Mouse (Mus musculus) spleen, adult 2 months (tissue): ENCODE measurements around the gene Rasgef1b. TPM values are rescaled to one million over a fixed set of nuclear protein-coding genes. Genes with fewer than 3 reads are reported as not detected.

ENCODE experiments used
- DNase-seq, 2 experiments: peaks; one replicate each; pipeline versions ENCODE4 v3.0.0 to v3.0.0-alpha.2; 2012 to 2021; ENCODE audit warnings: low spot score in 2 of 2, low read depth in 1 of 2
- H3K27ac ChIP-seq: fragments of 200-500 bp; 2 replicates; pipeline ENCODE4 v1.5.1; 2012; ENCODE audit warnings: low read length, inconsistent platforms; ENCODE audit not compliant: insufficient read depth
- H3K27me3 ChIP-seq: fragments of 200-500 bp; 2 replicates; pipeline ENCODE4 v1.6.1; 2012; ENCODE audit warnings: mild to moderate bottlenecking, moderate library complexity, low read length, inconsistent platforms; ENCODE audit not compliant: control insufficient read depth, insufficient read depth
- H3K36me3 ChIP-seq: fragments of 200-500 bp; 2 replicates; pipeline ENCODE4 v1.6.1; 2012; ENCODE audit warnings: mild to moderate bottlenecking, low read length, inconsistent platforms; ENCODE audit not compliant: control insufficient read depth, insufficient read depth
- H3K4me1 ChIP-seq: fragments of 200-500 bp; 2 replicates; pipeline ENCODE4 v1.6.1; 2011; ENCODE audit warnings: inconsistent platforms; ENCODE audit not compliant: control insufficient read depth, insufficient read depth, insufficient read length
- H3K4me3 ChIP-seq: fragments of 200-500 bp; 2 replicates; pipeline ENCODE4 v1.5.1; 2011; ENCODE audit warnings: mild to moderate bottlenecking, inconsistent platforms; ENCODE audit not compliant: insufficient read depth, insufficient read length; ENCODE audit errors: extremely low read depth
- CTCF ChIP-seq: fragments of 200-500 bp; IDR thresholded peaks from 2 replicates; pipeline ENCODE4 v1.5.1; 2011; ENCODE audit warnings: mild to moderate bottlenecking, inconsistent platforms; ENCODE audit not compliant: insufficient read depth, insufficient read length, insufficient replicate concordance; ENCODE audit errors: extremely low read depth
- POLR2A ChIP-seq: fragments of 200-500 bp; IDR thresholded peaks from 2 replicates; pipeline ENCODE4 v1.6.1; 2011; ENCODE audit warnings: low read depth, low read length, inconsistent platforms
- WGBS: fragments of 180-500 bp; shearing (Covaris S2); methylation state at CpG from one replicate; pipeline ENCODE4 v1.1.7; 2018; 5-methylcytosine and 5-hydroxymethylcytosine counted together
- polyA plus RNA-seq: library from polyadenylated mRNA; depleted of rRNA; stranded (reverse); fragments of >200 nt; gene quantifications from 2 replicates; pipeline ENCODE4 v1.2.3, GENCODE M21; 2012; rRNA removed

Gene Rasgef1b
- polyA plus RNA-seq, result 13.9 and 15.1 TPM in 2 replicates

GRCm38 (mm10) chr5:99728649-99729212 is at the start of gene Rasgef1b:
Rasgef1b (minus strand) TSS chr5:99729065.
- TF ChIP-seq CTCF (no peak), POLR2A (no peak)
- Histone ChIP-seq H3K27ac (no peak within 1 kb of the TSS), H3K36me3 (no peaks in the 10 kb centered on the region), H3K4me3 (peak within 1 kb of the TSS; percentile 30), H3K27me3 (peaks cover 14% of the 10 kb centered on the region), H3K4me1 (peaks cover 2% of the 10 kb centered on the region; the same call in 1 of the 2 replicates)
- no peak for DNase-seq
- WGBS, result 1% methylated on average over 49 of the region's 53 CpGs

GRCm38 (mm10) chr5:99775342-99775741 is 46.5 kb upstream of the Rasgef1b start:
- H3K4me3 ChIP-seq, result no peak overlapping the region
- H3K36me3 ChIP-seq, result no peaks in the 10 kb centered on the region
- no peak overlapping the region for H3K27ac ChIP-seq
- H3K4me1 ChIP-seq, result no peaks in the 10 kb centered on the region
- no peak for DNase-seq
- TF ChIP-seq POLR2A, result no peak
- no peak for TF ChIP-seq CTCF
- WGBS, result 84% methylated on average over 16 of the region's 16 CpGs
- H3K27me3 ChIP-seq, result no peaks in the 10 kb centered on the region

- Histone ChIP-seq H3K36me3 (no peaks in the 10 kb centered on the region), H3K27me3 (no peaks in the 10 kb centered on the region), H3K4me3 (no peak overlapping the region), H3K27ac (no peak overlapping the region), H3K4me1 (no peaks in the 10 kb centered on the region)
- TF ChIP-seq POLR2A (no peak), CTCF (no peak)
- 80% methylated on average over 9 of the region's 9 CpGs for WGBS
- no peak for DNase-seq
Measured at GRCm38 (mm10) chr5:99773265-99773664, 44.4 kb upstream of the Rasgef1b start.

GRCm38 (mm10) chr5:99764246-99764645 is 35.4 kb upstream of the Rasgef1b start:
- no peaks in the 10 kb centered on the region for H3K4me1 ChIP-seq
- H3K27ac ChIP-seq, result no peak overlapping the region
- TF ChIP-seq CTCF, result no peak
- no peak for TF ChIP-seq POLR2A
- H3K36me3 ChIP-seq, result no peaks in the 10 kb centered on the region
- no peak for DNase-seq
- WGBS, result 86% methylated on average over 3 of the region's 3 CpGs
- H3K27me3 ChIP-seq, result no peaks in the 10 kb centered on the region
- H3K4me3 ChIP-seq, result no peak overlapping the region

GRCm38 (mm10) chr5:99758859-99759258 is 30.0 kb upstream of the Rasgef1b start:
- H3K4me1 ChIP-seq, result no peaks in the 10 kb centered on the region
- DNase-seq, result no peak
- TF ChIP-seq POLR2A (no peak), CTCF (no peak)
- H3K36me3 ChIP-seq, result no peaks in the 10 kb centered on the region
- H3K27me3 ChIP-seq, result no peaks in the 10 kb centered on the region
- WGBS, result 89% methylated on average over 5 of the region's 5 CpGs
- H3K27ac ChIP-seq, result no peak overlapping the region
- no peak overlapping the region for H3K4me3 ChIP-seq

GRCm38 (mm10) chr5:99753843-99754242 is 25.0 kb upstream of the Rasgef1b start:
- TF ChIP-seq CTCF (no peak), POLR2A (no peak)
- Histone ChIP-seq H3K27ac (no peak overlapping the region), H3K36me3 (no peaks in the 10 kb centered on the region), H3K4me3 (no peak overlapping the region), H3K27me3 (no peaks in the 10 kb centered on the region), H3K4me1 (no peaks in the 10 kb centered on the region)
- WGBS, result 80% methylated on average over 12 of the region's 12 CpGs
- no peak for DNase-seq

GRCm38 (mm10) chr5:99753368-99753767 is 24.5 kb upstream of the Rasgef1b start:
- Histone ChIP-seq H3K27me3 (no peaks in the 10 kb centered on the region), H3K27ac (no peak overlapping the region), H3K4me3 (no peak overlapping the region), H3K36me3 (no peaks in the 10 kb centered on the region), H3K4me1 (no peaks in the 10 kb centered on the region)
- TF ChIP-seq POLR2A, result no peak
- TF ChIP-seq CTCF, result no peak
- 84% methylated on average over 13 of the region's 13 CpGs for WGBS
- no peak for DNase-seq
